Mouse (Mus musculus): Measurements from ENCODE around the gene Igfn1. TPM values are rescaled to one million over a fixed set of nuclear protein-coding genes. Genes with fewer than 3 reads are reported as not detected.

Gene Igfn1
- polyA plus RNA-seq (2015; fragmentation: Illumina TruSeq; extraction: RNeasy Lipid Tissue Mini Kit (QIAGEN cat#74804); ENCODE audit: low read depth, low replicate concordance) = 9.1 TPM

GRCm38 (mm10) chr1:136006292-136006748, at the start of gene Igfn1:
Gene Igfn1, minus strand, starts transcription at chr1:136006342.

GRCm38 (mm10) chr1:136052547-136052946, 46.4 kb upstream of the Igfn1 start, which contains the start of gene Cacna1s:
Gene Cacna1s, plus strand, starts transcription at chr1:136052750.

GRCm38 (mm10) chr1:136050312-136051012, 44.3 kb upstream of the Igfn1 start, which contains the start of gene Ascl5:
Gene Ascl5, plus strand, starts transcription at chr1:136050804.

GRCm38 (mm10) chr1:136007211-136008158, 1.3 kb upstream of the Igfn1 start, which contains the start of gene Tmem9:
Gene Tmem9, plus strand, starts transcription at chr1:136008150.

GRCm38 (mm10) chr1:135918644-135919407, 87.3 kb downstream of the Igfn1 start, which contains the start of gene Pkp1:
Gene Pkp1, minus strand, starts transcription at chr1:135919207.

Other genes with a start within 250 kb of the Igfn1 start
- 46.4 TPM for gene Phlda3, start 240.2 kb downstream of the Igfn1 start, polyA plus RNA-seq (2015; fragmentation: Illumina TruSeq; extraction: RNeasy Lipid Tissue Mini Kit (QIAGEN cat#74804); ENCODE audit: low read depth, low replicate concordance)
- 14.4 TPM for gene Tnni1, start 226.9 kb downstream of the Igfn1 start, polyA plus RNA-seq (2015; fragmentation: Illumina TruSeq; extraction: RNeasy Lipid Tissue Mini Kit (QIAGEN cat#74804); ENCODE audit: low read depth, low replicate concordance)
- 1.5 TPM for gene Lad1, start 187.7 kb downstream of the Igfn1 start, polyA plus RNA-seq (2015; fragmentation: Illumina TruSeq; extraction: RNeasy Lipid Tissue Mini Kit (QIAGEN cat#74804); ENCODE audit: low read depth, low replicate concordance)
- gene Tnnt2, start 170.0 kb downstream of the Igfn1 start, polyA plus RNA-seq (2015; fragmentation: Illumina TruSeq; extraction: RNeasy Lipid Tissue Mini Kit (QIAGEN cat#74804); ENCODE audit: low read depth, low replicate concordance) = 8.5 TPM
- gene Pkp1, start 87.1 kb downstream of the Igfn1 start, polyA plus RNA-seq (2015; fragmentation: Illumina TruSeq; extraction: RNeasy Lipid Tissue Mini Kit (QIAGEN cat#74804); ENCODE audit: low read depth, low replicate concordance) = 0.22 TPM
- gene Tmem9, start 1.8 kb upstream of the Igfn1 start, polyA plus RNA-seq (2015; fragmentation: Illumina TruSeq; extraction: RNeasy Lipid Tissue Mini Kit (QIAGEN cat#74804); ENCODE audit: low read depth, low replicate concordance) = 102 TPM
- not detected for gene Ascl5, start 44.5 kb upstream of the Igfn1 start, polyA plus RNA-seq (2015; fragmentation: Illumina TruSeq; extraction: RNeasy Lipid Tissue Mini Kit (QIAGEN cat#74804); ENCODE audit: low read depth, low replicate concordance)
- 1.8 TPM for gene Cacna1s, start 46.4 kb upstream of the Igfn1 start, polyA plus RNA-seq (2015; fragmentation: Illumina TruSeq; extraction: RNeasy Lipid Tissue Mini Kit (QIAGEN cat#74804); ENCODE audit: low read depth, low replicate concordance)
- gene Kif21b, start 125.0 kb upstream of the Igfn1 start, polyA plus RNA-seq (2015; fragmentation: Illumina TruSeq; extraction: RNeasy Lipid Tissue Mini Kit (QIAGEN cat#74804); ENCODE audit: low read depth, low replicate concordance) = 24.9 TPM
- gene Mroh3, start 206.5 kb upstream of the Igfn1 start, polyA plus RNA-seq (2015; fragmentation: Illumina TruSeq; extraction: RNeasy Lipid Tissue Mini Kit (QIAGEN cat#74804); ENCODE audit: low read depth, low replicate concordance) = 0.31 TPM
- 1.3 TPM for gene Inava, start 227.9 kb upstream of the Igfn1 start, polyA plus RNA-seq (2015; fragmentation: Illumina TruSeq; extraction: RNeasy Lipid Tissue Mini Kit (QIAGEN cat#74804); ENCODE audit: low read depth, low replicate concordance)

Data from brain, adult 10 weeks (tissue).